Mouse (Mus musculus) intestine, embryonic 16.5 days (tissue): ENCODE measurements at regions not wholly inside any gene's neighbourhood (a gene's known extent, or its start where the extent isn't known, plus 50 kb on each side); places are given as distances from the start of the nearest gene placed in this dataset.

Source experiments
- ATAC-seq: fragments of 200-750 bp; cut with Nextera tagmentation; 2 replicates; pipeline ENCODE4 v1.8.0; 2017; ENCODE audit warnings: moderate TSS enrichment, moderate library complexity
- H3K27ac ChIP-seq: fragments of 300-500 bp; sonication (generic); 2 replicates; pipeline ENCODE4 v1.5.1; 2014; ENCODE audit warnings: mild to moderate bottlenecking, low read length
- H3K27me3 ChIP-seq: fragments of 300-500 bp; sonication (generic); replicated peaks from 2 replicates; pipeline ENCODE4 v1.6.1; 2014; ENCODE audit warnings: low read length, control low read depth, mixed read lengths; ENCODE audit not compliant: control insufficient read depth, insufficient read depth
- H3K36me3 ChIP-seq: fragments of 300-500 bp; sonication (generic); 2 replicates; pipeline ENCODE4 v1.6.1; 2014; ENCODE audit warnings: low read length, control low read depth; ENCODE audit not compliant: control insufficient read depth, insufficient read depth
- H3K4me1 ChIP-seq: fragments of 300-500 bp; sonication (generic); 2 replicates; pipeline ENCODE4 v1.6.1; 2014; ENCODE audit warnings: low read length, control low read depth, mixed read lengths; ENCODE audit not compliant: control insufficient read depth, insufficient read depth
- H3K4me2 ChIP-seq: fragments of 300-500 bp; sonication (generic); 2 replicates; pipeline ENCODE4 v1.6.1; 2014; ENCODE audit warnings: low read depth, low read length, control low read depth
- H3K4me3 ChIP-seq: fragments of 300-500 bp; sonication (generic); 2 replicates; pipeline ENCODE4 v1.5.1; 2014; ENCODE audit warnings: mild to moderate bottlenecking, low read length
- H3K9ac ChIP-seq: fragments of 300-500 bp; sonication (generic); 2 replicates; pipeline ENCODE4 v1.6.1; 2014; ENCODE audit warnings: low read depth, low read length
- H3K9me3 ChIP-seq: fragments of 300-500 bp; sonication (generic); 2 replicates; pipeline ENCODE4 v1.6.1; 2016; ENCODE audit warnings: low read length, control low read depth; ENCODE audit not compliant: control insufficient read depth
- WGBS: fragments of 180-500 bp; shearing (Covaris S2); extraction: QIAGEN DNeasy Blood & Tissue Kit; methylation state at CpG from one replicate; pipeline ENCODE4 v1.1.7; 2014; 5-methylcytosine and 5-hydroxymethylcytosine counted together

DNA sequence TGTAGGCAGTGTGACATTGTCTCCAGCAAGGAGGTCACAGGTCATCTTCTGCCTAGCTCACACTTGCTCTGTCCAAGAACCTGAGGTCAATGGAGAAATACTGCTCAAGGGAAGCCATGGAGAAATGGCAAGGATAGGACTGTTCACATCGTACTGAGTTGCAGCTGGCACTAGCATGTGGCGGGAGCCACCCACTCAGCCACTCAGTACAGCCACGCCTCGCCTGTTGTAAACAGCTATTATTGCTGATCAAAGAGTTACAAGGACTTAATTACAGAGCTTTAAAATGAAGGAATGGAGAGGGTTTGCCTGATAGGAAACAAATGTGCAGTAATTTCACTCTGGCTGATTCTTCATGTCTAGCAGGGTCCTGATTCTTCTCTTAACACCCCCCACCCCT is 64.8 kb downstream of the Dll1 start:
- ATAC-seq: no peak
- Histone ChIP-seq H3K4me3 (no peak overlapping the region), H3K9me3 (no peaks in the 10 kb centered on the region), H3K9ac (no peak overlapping the region), H3K27ac (no peak overlapping the region), H3K4me1 (no peaks in the 10 kb centered on the region), H3K36me3 (no peaks in the 10 kb centered on the region), H3K27me3 (no peaks in the 10 kb centered on the region), H3K4me2 (no peak overlapping the region)
- 63% methylated on average over 4 of the region's 4 CpGs for WGBS

DNA sequence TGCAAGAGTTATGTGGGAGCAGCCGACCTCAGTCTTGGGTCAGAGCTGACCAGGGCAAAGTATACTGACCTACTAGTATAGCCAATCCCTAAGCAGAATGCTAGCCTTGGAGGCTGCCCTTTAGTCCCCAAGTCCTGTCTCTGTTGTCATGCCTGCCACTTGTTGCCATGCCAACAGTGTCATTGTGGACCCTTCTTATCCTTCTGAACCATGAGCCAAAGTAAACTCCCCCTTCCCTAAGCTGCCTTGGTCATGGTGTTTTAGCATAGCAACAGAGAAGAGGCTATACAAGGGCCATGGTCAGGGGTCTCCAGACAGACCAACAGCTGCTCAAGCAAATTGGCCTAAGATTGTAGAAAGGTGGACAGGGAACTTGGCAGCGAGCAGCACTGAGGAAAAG is 66.2 kb downstream of the Dll1 start:
- Histone ChIP-seq H3K36me3 (no peaks in the 10 kb centered on the region), H3K4me3 (no peak overlapping the region), H3K9me3 (no peaks in the 10 kb centered on the region), H3K27me3 (no peaks in the 10 kb centered on the region), H3K4me2 (no peak overlapping the region), H3K4me1 (no peaks in the 10 kb centered on the region), H3K27ac (no peak overlapping the region), H3K9ac (no peak overlapping the region)
- WGBS: 70% methylated on average over 2 of the region's 2 CpGs
- ATAC-seq: no peak

DNA sequence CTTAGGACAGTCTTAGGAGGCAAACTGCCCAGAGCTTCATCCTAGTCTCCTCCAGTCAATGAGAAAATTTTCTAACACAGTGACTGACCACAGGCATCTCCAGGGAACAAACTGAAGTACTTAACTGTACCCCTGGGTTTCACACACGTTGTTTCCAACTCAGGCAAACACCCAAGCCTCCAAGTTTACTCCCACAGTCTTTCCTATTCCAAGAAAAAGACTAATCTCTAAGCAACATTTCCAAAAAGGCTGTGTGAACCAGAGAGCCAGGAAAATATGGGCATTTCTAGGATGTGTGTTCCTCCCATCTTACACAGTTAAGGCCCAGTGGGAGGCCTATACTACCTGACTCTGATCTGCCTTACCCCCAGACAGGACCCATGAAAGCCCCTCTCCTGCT is 74.6 kb downstream of the Dll1 start:
- no peak for ATAC-seq
- no peak overlapping the region for H3K9ac ChIP-seq
- 36% methylated on average over 1 of the region's 1 CpGs for WGBS

DNA sequence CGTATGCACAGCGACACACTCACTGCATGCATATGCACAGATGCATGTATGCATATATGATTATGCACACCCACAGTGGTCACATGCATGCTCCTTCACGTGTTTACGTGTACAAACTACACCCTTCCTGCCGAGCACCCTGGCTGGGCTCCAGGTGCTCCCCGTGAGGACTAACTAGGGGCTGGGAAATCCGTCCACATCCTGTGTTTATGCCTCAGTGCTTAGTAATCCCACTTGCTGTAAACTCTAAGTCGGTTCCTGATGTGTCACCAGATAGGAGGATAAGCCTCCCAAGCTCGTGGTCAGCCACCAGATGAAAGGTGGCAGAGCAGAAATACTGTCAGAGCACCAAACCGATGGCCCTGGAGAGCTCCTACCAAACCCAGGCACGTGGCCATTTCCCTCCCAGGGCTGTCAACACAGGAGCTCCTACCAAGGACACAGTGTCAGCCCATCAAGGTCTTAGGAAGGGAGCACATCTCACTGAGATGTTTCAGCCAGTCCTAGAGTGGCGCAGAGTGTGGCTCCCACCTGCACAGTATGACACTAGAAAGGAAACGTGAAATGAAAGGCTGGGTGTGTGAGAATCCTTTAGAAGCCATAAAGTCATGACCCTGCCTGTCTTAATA is 76.8 kb downstream of the Dll1 start:
- ATAC-seq: peak; percentile 50; the same call in 1 of the 2 replicates
- Histone ChIP-seq H3K27ac (no peak overlapping the region), H3K36me3 (no peaks in the 10 kb centered on the region), H3K4me1 (no peaks in the 10 kb centered on the region), H3K9ac (no peak overlapping the region), H3K27me3 (no peaks in the 10 kb centered on the region), H3K9me3 (no peaks in the 10 kb centered on the region), H3K4me3 (no peak overlapping the region), H3K4me2 (no peak overlapping the region)
- 51% methylated on average over 13 of the region's 13 CpGs for WGBS

More for the DNA sequence above, 74.6 kb downstream of the Dll1 start:
- no peak overlapping the region for H3K4me3 ChIP-seq
- no peaks in the 10 kb centered on the region for H3K36me3 ChIP-seq
- no peak overlapping the region for H3K4me2 ChIP-seq
- H3K4me1 ChIP-seq: no peaks in the 10 kb centered on the region
- H3K27ac ChIP-seq: no peak overlapping the region
- no peaks in the 10 kb centered on the region for H3K9me3 ChIP-seq
- no peaks in the 10 kb centered on the region for H3K27me3 ChIP-seq

DNA sequence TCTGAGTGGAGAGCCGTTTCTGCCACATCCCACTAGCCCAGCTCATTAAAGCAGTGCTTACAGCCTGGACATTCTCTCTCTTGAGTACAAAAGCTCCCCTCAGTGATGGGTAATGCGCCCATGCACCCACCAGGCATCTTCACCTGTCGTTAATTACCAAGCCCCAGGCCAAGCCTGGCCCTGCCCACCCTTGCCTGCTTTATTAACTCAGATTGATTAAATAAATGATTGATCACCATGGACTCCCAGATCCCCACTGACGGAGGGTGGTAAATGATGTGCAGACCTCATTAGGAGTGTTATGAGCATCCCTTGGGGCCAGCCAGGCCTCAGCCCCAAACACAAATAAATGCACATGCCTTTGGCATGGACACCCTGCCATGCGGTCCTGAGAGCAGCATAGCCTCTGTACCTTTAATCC is 82.5 kb downstream of the Dll1 start:
- Histone ChIP-seq H3K27ac (no peak overlapping the region), H3K9ac (no peak overlapping the region), H3K4me3 (no peak overlapping the region), H3K9me3 (no peaks in the 10 kb centered on the region), H3K36me3 (no peaks in the 10 kb centered on the region), H3K27me3 (no peaks in the 10 kb centered on the region), H3K4me2 (no peak overlapping the region), H3K4me1 (0 out of 2 replicates have a peak, but pooled peaks cover 14% of the 10 kb centered on the region)
- ATAC-seq: no peak
- 64% methylated on average over 5 of the region's 5 CpGs for WGBS

DNA sequence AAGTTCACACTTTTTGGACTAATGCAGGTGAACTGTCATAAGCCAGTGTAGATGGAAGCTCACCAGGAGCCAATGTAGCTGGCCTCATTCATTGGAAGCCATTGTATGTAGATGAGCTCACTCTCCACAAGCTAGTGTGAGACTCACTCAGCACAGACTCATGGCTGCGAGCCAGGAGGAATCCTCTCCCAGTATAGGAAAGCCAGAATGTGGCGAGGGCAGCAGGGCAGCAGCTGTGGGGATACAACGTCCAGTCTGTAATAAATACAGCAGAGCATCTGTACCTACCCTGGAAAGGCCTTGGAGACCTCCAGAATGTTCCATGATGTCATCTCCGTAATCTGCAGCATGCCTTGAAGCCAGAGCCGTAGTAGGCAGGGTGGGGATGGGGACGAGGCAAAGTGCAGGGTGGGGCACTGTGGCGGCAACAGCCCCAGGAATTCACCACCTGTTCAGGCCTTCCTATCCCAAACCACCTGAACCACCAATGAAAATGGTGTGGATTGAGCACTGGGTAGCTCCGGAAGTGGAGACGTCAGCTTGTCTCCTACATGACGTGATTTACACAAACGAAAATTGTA is 84.1 kb downstream of the Dll1 start:
- H3K4me1 ChIP-seq: 0 out of 2 replicates have a peak, but pooled peaks cover 14% of the 10 kb centered on the region
- H3K4me2 ChIP-seq: no peak overlapping the region
- no peaks in the 10 kb centered on the region for H3K36me3 ChIP-seq
- no peaks in the 10 kb centered on the region for H3K9me3 ChIP-seq
- no peaks in the 10 kb centered on the region for H3K27me3 ChIP-seq
- H3K4me3 ChIP-seq: no peak overlapping the region
- no peak overlapping the region for H3K9ac ChIP-seq
- WGBS: 58% methylated on average over 11 of the region's 11 CpGs
- no peak overlapping the region for H3K27ac ChIP-seq
- peak; percentile 55 for ATAC-seq

DNA sequence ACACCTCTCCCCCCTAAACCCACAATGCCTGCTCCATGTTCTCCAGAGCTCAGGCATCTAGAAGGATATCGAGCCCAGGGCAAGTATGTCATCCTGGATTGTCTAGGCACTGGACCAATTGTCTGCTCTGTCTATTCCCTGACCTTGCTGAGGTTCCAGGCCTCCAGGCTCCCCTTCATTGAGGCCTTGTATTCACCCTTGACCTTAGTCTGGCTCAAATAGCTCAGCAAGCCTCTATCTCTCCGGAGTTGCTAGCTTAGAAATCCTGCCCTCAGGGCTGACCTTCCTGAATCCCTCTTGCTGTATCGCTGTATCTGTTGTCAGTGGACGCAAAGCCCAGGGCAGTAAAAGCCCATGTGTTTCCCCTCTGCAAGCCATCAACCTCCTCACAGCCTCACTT is 85.0 kb downstream of the Dll1 start:
- no peaks in the 10 kb centered on the region for H3K9me3 ChIP-seq
- H3K4me1 ChIP-seq: 0 out of 2 replicates have a peak, but pooled peaks cover 14% of the 10 kb centered on the region
- WGBS: 57% methylated on average over 4 of the region's 4 CpGs
- no peak overlapping the region for H3K27ac ChIP-seq
- no peak for ATAC-seq
- no peaks in the 10 kb centered on the region for H3K27me3 ChIP-seq
- no peak overlapping the region for H3K9ac ChIP-seq
- H3K4me3 ChIP-seq: no peak overlapping the region
- H3K36me3 ChIP-seq: no peaks in the 10 kb centered on the region
- H3K4me2 ChIP-seq: no peak overlapping the region

DNA sequence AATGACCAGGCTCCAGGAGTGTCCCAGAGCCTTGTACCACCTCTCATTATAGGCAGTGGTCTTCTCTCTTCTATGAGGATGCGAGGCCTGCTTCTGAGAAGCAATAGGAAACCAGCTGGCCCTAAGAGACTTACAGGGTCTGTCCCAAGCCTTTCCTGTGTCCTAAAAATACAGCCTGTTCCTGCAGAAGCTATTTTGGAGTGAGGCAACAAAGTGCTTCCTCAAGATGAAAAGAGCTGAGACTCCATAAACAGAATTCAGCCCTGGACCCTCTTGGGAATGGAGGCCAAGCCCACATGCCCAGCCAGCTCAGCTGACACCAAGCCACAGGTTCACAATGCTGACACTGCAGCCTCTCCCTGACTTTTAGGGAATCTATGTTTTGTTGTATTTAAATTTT is 86.3 kb downstream of the Dll1 start:
- Histone ChIP-seq H3K36me3 (no peaks in the 10 kb centered on the region), H3K4me1 (peaks cover 20% of the 10 kb centered on the region), H3K4me2 (no peak overlapping the region), H3K27me3 (no peaks in the 10 kb centered on the region), H3K27ac (no peak overlapping the region), H3K4me3 (no peak overlapping the region), H3K9ac (no peak overlapping the region), H3K9me3 (no peaks in the 10 kb centered on the region)
- no peak for ATAC-seq
- WGBS: 81% methylated on average over 1 of the region's 1 CpGs

DNA sequence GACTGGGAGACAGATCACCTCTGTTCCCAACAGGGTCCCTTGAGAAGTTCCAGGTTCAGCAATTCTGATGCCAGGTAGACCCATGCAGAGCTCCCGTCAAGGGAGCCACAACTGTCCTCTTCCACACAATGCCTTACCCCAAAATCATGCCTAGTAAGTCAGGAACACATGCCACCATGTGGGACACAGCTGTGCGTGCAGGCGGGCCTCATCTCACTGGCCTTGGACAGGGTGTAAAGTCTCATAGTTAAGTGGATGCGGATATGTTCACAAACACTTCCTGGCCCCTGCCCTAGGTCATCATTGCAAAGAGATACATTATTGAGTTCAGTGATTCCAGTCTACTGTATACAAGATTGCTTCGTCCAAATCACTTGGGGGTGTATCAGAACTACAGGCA is 87.6 kb downstream of the Dll1 start:
- Histone ChIP-seq H3K27ac (peak overlapping the region; percentile 3; the same call in 1 of the 2 replicates), H3K4me1 (peaks cover 24% of the 10 kb centered on the region), H3K4me2 (no peak overlapping the region), H3K36me3 (no peaks in the 10 kb centered on the region), H3K27me3 (no peaks in the 10 kb centered on the region), H3K9ac (no peak overlapping the region), H3K4me3 (no peak overlapping the region), H3K9me3 (no peaks in the 10 kb centered on the region)
- 65% methylated on average over 5 of the region's 5 CpGs for WGBS
- ATAC-seq: peak; percentile 45; the same call in 1 of the 2 replicates

DNA sequence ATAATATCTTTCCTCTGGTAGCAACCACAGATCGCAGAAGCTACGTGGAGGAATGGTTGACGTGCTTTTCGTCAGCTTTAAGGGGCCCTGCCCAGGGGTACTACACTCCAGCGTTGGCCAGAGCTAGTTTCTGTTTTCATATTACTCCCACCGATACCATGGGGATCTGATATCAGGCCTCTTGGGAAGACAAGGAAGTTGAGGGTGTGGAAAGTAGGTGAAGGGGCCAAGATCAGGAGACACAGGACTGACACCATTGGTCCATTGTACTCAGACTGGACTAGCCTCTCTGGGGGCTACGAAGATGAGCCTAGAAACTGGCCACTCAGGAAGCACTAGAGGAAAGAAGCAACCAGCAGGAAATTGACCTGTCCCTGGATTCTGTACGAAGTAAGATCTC is 88.0 kb downstream of the Dll1 start:
- Histone ChIP-seq H3K27ac (no peak overlapping the region), H3K9ac (no peak overlapping the region), H3K27me3 (no peaks in the 10 kb centered on the region), H3K36me3 (no peaks in the 10 kb centered on the region), H3K4me1 (peaks cover 24% of the 10 kb centered on the region), H3K4me3 (no peak overlapping the region), H3K9me3 (no peaks in the 10 kb centered on the region), H3K4me2 (no peak overlapping the region)
- 69% methylated on average over 8 of the region's 8 CpGs for WGBS
- ATAC-seq: no peak
